Mouse (Mus musculus) testis, adult 2 months (tissue): ENCODE data around the gene Pde4d. TPM values are rescaled to one million over a fixed set of nuclear protein-coding genes. Genes with fewer than 3 reads are reported as not detected.

ENCODE experiments used
- H3K27ac ChIP-seq: fragments of 200-500 bp; 2 replicates; pipeline ENCODE4 v1.5.1; 2012; ENCODE audit warnings: low read depth, low read length; ENCODE audit not compliant: control insufficient read depth, insufficient read depth
- H3K27me3 ChIP-seq: fragments of 200-500 bp; 2 replicates; pipeline ENCODE4 v1.6.1; 2012; ENCODE audit warnings: mild to moderate bottlenecking, low read length, moderate library complexity; ENCODE audit not compliant: control insufficient read depth, insufficient read depth
- H3K36me3 ChIP-seq: fragments of 200-500 bp; 2 replicates; pipeline ENCODE4 v1.6.1; 2012; ENCODE audit warnings: mild to moderate bottlenecking, low read length; ENCODE audit not compliant: control insufficient read depth, insufficient read depth
- H3K4me1 ChIP-seq: fragments of 200-500 bp; 2 replicates; pipeline ENCODE4 v1.6.1; 2012; ENCODE audit warnings: low read length; ENCODE audit not compliant: control insufficient read depth, insufficient read depth
- H3K4me3 ChIP-seq: fragments of 200-500 bp; 2 replicates; pipeline ENCODE4 v1.5.1; 2012; ENCODE audit warnings: low read depth, mild to moderate bottlenecking, low read length, moderate library complexity, mixed read lengths; ENCODE audit not compliant: control insufficient read depth
- CTCF ChIP-seq: fragments of 200-500 bp; IDR thresholded peaks from 2 replicates; pipeline ENCODE4 v1.5.1; 2012; ENCODE audit warnings: low read depth, mild to moderate bottlenecking, inconsistent platforms, low read length, moderate library complexity; ENCODE audit not compliant: control insufficient read depth, insufficient read depth, insufficient replicate concordance
- POLR2A ChIP-seq: fragments of 200-500 bp; IDR thresholded peaks from 2 replicates; pipeline ENCODE4 v1.6.1; 2012; ENCODE audit warnings: low read depth, mild to moderate bottlenecking, inconsistent platforms, low read length, moderate library complexity; ENCODE audit not compliant: control insufficient read depth
- polyA plus RNA-seq: library from polyadenylated mRNA; depleted of rRNA; stranded (reverse); fragments of >200 nt; gene quantifications from 2 replicates; pipeline ENCODE4 v1.2.3, GENCODE M21; 2012

Pde4d gene
- polyA plus RNA-seq, 1 experiment: 2.1 TPM

DNA sequence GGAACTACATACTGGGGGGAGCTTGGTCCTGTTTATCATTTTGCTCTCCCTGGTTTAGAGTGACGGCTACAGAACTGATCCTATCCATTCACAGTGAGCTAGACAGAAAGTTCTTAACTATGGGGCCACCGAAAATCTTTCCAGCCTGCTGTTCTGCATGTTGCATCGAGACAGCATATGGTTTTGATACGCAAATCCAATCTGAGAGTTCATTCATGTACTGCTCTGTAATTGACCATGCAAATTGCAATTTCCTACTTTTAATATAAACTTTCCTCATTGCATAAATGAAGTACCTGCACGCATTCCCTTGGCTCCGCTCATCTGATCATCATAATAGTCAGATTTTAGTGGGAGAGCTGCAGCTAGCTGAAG is 1196.1 kb downstream of the Pde4d start:
- no peak overlapping the region for H3K27ac ChIP-seq
- no peak overlapping the region for H3K4me3 ChIP-seq
- no peaks in the 10 kb centered on the region for H3K27me3 ChIP-seq
- H3K4me1 ChIP-seq: no peaks in the 10 kb centered on the region
- H3K36me3 ChIP-seq: no peaks in the 10 kb centered on the region
- TF ChIP-seq POLR2A (no peak), CTCF (no peak)

DNA sequence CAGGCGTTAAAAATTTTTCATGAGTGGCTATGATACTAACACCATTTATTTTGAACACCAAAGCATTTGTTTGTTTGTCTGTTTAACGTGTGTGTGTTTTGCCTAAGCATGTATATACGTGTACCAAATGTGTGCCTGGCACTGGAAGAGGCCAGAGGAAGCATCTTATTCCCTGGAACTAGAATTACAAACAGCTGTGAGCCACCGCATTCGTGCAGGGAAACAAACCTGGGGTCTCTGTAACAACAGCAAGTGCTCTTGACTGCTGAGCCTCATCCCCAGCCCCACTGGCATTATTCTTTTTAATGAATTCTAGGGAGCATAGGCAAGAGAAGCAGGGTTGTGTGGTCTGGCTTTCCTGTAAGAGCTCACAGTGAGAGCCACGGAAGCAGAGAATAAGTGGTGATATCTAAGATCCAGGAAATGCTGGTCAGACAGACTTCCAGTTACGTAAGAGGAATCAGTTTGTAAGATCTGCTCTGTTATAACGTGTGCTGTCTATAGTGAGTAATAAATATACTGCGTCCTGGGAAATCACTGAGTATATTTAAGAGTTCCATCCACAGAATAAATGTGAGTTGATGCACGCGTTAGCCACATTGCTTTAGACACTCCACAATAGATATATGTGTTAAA is 1197.0 kb downstream of the Pde4d start:
- Histone ChIP-seq H3K4me3 (no peak overlapping the region), H3K27me3 (no peaks in the 10 kb centered on the region), H3K4me1 (no peaks in the 10 kb centered on the region), H3K36me3 (no peaks in the 10 kb centered on the region), H3K27ac (no peak overlapping the region)
- TF ChIP-seq POLR2A (no peak), CTCF (no peak)

DNA sequence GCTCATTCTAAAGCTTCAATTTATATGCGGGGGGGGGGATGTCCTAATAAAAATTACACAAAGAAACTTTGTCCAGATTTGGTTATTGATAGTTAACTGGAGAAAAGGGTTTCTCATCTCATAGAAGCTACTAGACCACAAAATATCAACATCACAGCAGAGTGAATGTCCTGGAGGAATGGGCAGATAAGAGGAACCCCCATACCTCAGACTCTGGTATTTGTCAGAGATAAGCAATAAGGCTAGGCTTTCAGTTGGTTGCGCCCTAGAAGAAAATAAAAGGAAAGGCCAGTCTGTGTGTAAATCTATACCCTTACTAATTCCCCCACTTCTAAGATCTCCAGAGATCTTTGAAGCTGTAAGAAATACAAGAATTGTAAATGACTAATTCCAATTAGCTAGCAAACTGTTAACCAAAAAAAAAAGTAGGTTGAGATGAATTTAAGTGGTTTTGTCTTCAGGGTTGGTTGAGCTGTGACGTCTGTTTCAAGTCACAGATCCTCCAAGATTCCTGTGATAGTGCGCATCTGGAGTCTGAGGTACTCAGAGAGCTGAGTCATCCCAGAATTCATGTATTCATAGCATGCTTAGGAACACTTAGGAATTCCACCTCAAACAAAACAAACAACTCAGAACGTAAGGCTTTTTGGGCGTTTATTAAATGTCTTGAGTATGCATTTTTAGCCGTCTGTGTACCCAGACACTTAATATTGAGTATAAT is 1197.9 kb downstream of the Pde4d start:
- H3K4me1 ChIP-seq: no peaks in the 10 kb centered on the region
- TF ChIP-seq POLR2A (no peak), CTCF (no peak)
- H3K27ac ChIP-seq: no peak overlapping the region
- H3K36me3 ChIP-seq: no peaks in the 10 kb centered on the region
- no peak overlapping the region for H3K4me3 ChIP-seq
- no peaks in the 10 kb centered on the region for H3K27me3 ChIP-seq

DNA sequence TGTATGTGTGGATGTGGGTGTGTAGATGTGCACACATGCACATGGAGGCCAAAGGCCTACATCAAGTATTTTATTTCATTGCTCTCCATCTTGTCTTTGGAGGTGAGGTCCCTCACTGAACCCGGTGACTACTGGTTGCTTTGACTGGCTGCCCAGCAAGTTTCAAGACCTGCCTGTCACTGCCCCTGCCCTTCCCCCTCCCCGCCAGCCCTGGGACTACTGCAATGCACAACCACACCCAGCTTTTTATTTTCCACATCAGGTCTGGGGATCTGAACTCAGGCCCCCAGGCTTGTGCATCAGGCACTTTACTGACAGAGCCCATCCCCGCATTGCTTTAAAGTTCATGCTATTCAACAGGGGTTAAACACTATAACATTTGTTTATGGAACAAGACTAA is 1198.6 kb downstream of the Pde4d start:
- no peak for TF ChIP-seq POLR2A
- no peaks in the 10 kb centered on the region for H3K36me3 ChIP-seq
- H3K4me3 ChIP-seq: no peak overlapping the region
- no peaks in the 10 kb centered on the region for H3K27me3 ChIP-seq
- no peak overlapping the region for H3K27ac ChIP-seq
- no peaks in the 10 kb centered on the region for H3K4me1 ChIP-seq

DNA sequence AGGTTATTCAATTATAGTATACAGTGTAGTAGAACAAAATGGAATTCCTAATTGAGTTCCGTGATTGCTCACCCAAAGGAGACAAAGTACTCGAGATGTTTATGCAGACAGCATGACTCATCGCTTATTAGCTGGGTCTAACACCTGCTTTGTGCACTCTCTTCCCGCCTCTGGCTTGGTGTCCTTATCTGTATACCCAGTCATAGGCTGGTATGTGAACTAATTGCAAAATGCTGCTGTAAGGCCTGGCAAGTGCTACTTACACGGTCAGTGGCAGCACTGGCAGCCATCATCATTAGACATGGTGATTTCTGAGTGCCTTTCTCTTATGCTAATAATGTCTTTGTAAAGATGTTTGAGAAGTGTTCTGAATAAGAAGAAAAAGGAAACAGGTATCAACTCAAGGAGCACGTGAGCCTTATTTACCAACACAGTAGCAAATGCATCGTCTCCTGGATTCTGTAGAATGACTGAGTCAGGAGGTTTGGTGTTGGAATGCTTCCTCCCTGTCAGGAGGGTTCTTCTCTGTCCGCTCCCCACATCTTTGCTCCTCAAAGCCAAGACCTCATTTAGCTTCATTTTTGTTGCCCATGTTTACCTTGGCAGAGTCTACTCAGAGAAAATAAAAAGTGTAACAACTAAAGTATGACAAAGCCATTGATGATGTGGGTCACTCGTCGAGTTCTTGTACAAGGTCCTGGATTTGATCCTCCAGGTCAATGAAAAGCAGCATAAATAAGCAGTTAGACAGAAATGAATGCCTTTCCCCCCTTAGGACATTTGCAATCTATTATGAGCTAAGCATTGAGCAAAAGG is 1202.2 kb downstream of the Pde4d start:
- TF ChIP-seq POLR2A (no peak), CTCF (no peak)
- no peaks in the 10 kb centered on the region for H3K27me3 ChIP-seq
- no peak overlapping the region for H3K4me3 ChIP-seq
- H3K27ac ChIP-seq: no peak overlapping the region
- H3K36me3 ChIP-seq: no peaks in the 10 kb centered on the region
- H3K4me1 ChIP-seq: no peaks in the 10 kb centered on the region

DNA sequence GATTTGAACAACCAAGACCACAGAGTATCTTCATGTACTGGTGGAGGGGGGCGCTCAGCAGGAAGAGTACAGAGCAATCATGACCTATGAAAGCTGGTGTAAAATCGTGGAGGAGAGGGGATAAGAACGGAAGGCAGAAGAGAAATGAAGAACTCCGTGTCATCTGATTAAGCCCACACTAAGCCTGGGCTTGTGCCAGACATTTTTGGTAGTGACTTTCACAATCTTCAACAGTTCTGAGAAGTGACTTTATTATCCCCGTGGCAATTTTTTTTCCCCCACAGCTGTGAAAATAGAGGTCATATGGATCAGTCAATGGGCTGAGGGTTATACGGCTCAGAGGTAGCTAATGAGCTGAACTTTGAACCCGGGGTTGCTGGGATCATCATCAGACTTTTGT is 1202.9 kb downstream of the Pde4d start:
- TF ChIP-seq CTCF: no peak
- TF ChIP-seq POLR2A: no peak

DNA sequence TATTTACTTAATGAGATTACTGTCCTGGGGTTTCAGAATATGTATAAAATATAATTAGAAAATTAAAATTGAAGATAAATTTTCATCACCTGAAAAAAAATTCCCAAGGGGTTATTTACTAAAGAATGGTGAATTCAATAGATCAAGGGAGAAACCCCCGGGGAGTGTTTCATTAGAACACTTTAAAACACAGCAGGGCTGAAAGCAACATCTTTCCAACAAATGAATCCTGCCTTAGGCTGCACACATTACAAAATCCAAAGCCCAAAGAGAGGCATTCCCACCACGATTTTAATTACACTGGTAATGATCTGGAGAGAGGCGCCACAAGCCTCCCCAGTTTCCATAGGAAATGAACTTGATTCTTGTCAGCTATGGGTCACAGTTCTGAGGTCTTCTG is 1205.6 kb downstream of the Pde4d start:
- Histone ChIP-seq H3K27ac (no peak overlapping the region), H3K36me3 (no peaks in the 10 kb centered on the region), H3K27me3 (no peaks in the 10 kb centered on the region), H3K4me3 (no peak overlapping the region), H3K4me1 (no peaks in the 10 kb centered on the region)
- TF ChIP-seq CTCF (no peak), POLR2A (no peak)

More for the DNA sequence above, 1202.9 kb downstream of the Pde4d start:
- no peaks in the 10 kb centered on the region for H3K27me3 ChIP-seq
- no peaks in the 10 kb centered on the region for H3K36me3 ChIP-seq
- H3K4me3 ChIP-seq: no peak overlapping the region
- H3K27ac ChIP-seq: no peak overlapping the region
- no peaks in the 10 kb centered on the region for H3K4me1 ChIP-seq
